Mouse (Mus musculus): ENCODE measurements around the gene Slc7a1. TPM values are rescaled to one million over a fixed set of nuclear protein-coding genes. Genes with fewer than 3 reads are reported as not detected.
A peak's percentile ranks its signal among the peaks of the same experiment; 100 is the strongest.
"Not testable (repeated sequence)": the region's sequence is repeated elsewhere in the genome, so short reads cannot be mapped to it uniquely, and the experiment has no call there.

Gene Slc7a1
- polyA plus RNA-seq, 1 experiment = 0.95 TPM

GRCm38 (mm10) chr5:148339126-148339525 is 60.6 kb downstream of the Slc7a1 start:
- Histone ChIP-seq H3K4me1 (ENCODE audit: control insufficient read depth, insufficient read depth, insufficient read length, low read length) (no peaks in the 10 kb centered on the region), H3K4me3 (ENCODE audit: insufficient read depth, low read depth, low read length) (no peak overlapping the region), H3K27ac (replicated peaks; ENCODE audit: low read depth, low read length) (no peak overlapping the region)

DNA sequence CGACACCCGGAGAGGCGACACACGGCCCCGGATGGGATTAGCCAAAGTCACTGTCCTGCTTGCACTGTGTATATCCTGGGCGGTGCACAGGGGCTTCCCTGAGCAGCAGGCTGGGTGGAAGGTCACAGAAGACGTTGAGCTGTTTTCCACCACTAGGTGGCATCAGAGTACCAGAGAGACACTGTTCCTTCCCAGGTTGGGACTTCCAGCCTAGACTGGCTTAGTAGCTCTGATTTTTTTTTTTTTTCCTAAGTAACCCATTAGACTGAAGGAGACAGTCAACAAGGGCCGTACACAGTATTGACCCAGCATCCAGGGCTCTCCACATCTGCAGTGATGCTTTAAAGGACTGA is 67.1 kb downstream of the Slc7a1 start:
- no peak overlapping the region for H3K27ac ChIP-seq (replicated peaks; ENCODE audit: low read depth, low read length)
- H3K4me3 ChIP-seq (ENCODE audit: insufficient read depth, low read depth, low read length) = no peak overlapping the region
- no peaks in the 10 kb centered on the region for H3K4me1 ChIP-seq (ENCODE audit: control insufficient read depth, insufficient read depth, insufficient read length, low read length)

GRCm38 (mm10) chr5:148331926-148332621 is 67.6 kb downstream of the Slc7a1 start:
- Histone ChIP-seq H3K4me3 (ENCODE audit: insufficient read depth, low read depth, low read length) (no peak overlapping the region), H3K27ac (replicated peaks; ENCODE audit: low read depth, low read length) (no peak overlapping the region), H3K4me1 (ENCODE audit: control insufficient read depth, insufficient read depth, insufficient read length, low read length) (no peaks in the 10 kb centered on the region)

DNA sequence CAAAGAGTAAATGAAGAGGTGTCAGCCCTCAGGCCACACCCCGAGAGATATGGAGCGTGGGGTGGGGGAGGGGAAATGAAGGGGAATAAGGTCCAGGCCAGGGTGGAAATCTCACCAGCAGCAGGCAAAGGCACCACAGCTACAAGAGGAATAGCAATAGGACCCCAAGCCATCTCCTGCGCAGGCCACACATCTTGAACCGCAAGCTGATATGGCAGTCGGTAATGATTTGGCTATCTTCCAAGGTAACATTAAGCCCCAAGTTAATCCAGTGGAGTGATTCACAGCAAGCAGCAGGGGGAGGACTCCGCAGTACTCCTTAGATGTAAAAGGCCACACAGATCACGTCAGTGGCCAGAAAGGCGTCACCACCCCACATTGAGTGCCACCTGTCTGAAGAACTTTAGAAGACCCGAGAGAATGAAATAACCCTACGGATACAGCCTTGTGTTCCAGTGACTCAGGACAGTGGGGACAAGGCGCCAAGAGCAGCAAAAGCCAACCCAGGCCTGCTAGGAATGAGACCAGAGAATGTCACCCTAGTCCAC is 68.4 kb downstream of the Slc7a1 start:
- Histone ChIP-seq H3K4me1 (ENCODE audit: control insufficient read depth, insufficient read depth, insufficient read length, low read length) (no peaks in the 10 kb centered on the region), H3K4me3 (ENCODE audit: insufficient read depth, low read depth, low read length) (no peak overlapping the region), H3K27ac (replicated peaks; ENCODE audit: low read depth, low read length) (no peak overlapping the region)

DNA sequence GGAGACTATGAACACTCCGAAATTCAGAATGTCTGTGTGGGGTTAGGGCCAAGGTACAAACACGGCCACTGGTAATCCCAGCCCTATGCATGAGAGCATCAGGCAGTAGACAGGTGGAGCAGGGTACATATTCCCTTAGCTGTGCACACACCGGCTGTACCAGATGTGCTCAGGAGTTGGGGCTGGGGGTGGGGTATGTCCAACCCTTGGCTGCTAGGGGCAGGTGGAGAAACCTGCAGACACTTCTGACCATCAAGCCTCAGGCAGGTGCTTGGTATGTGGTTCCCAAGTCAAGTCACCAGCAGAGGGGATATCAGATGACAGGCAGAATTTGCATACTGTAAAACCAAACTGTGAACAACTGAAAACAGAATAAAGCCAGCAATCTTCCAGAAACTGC is 70.7 kb downstream of the Slc7a1 start:
- Histone ChIP-seq H3K4me1 (ENCODE audit: control insufficient read depth, insufficient read depth, insufficient read length, low read length) (no peaks in the 10 kb centered on the region), H3K27ac (replicated peaks; ENCODE audit: low read depth, low read length) (no peak overlapping the region), H3K4me3 (ENCODE audit: insufficient read depth, low read depth, low read length) (no peak overlapping the region)

DNA sequence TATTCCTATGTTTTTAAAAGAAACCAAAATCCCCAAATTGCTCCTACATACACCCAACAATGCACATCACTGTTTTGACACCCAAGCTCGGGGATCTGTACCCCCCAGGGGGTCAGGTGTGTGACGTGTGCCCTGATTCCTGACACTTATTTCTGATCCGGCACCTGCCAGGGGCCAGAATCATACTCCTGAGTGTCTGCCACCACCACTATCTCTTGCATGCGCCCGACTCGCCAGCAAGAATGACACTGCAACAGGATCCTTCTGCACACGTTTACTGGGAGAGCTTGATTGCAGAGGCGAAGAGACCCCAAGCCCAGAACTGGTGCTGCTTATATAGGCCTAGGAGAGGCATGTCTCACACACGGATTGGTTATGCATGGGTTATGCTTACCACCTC is 73.4 kb downstream of the Slc7a1 start:
- H3K4me1 ChIP-seq (ENCODE audit: control insufficient read depth, insufficient read depth, insufficient read length, low read length); H3K4me3 ChIP-seq (ENCODE audit: insufficient read depth, low read depth, low read length); H3K27ac ChIP-seq (replicated peaks; ENCODE audit: low read depth, low read length): not testable (repeated sequence)

DNA sequence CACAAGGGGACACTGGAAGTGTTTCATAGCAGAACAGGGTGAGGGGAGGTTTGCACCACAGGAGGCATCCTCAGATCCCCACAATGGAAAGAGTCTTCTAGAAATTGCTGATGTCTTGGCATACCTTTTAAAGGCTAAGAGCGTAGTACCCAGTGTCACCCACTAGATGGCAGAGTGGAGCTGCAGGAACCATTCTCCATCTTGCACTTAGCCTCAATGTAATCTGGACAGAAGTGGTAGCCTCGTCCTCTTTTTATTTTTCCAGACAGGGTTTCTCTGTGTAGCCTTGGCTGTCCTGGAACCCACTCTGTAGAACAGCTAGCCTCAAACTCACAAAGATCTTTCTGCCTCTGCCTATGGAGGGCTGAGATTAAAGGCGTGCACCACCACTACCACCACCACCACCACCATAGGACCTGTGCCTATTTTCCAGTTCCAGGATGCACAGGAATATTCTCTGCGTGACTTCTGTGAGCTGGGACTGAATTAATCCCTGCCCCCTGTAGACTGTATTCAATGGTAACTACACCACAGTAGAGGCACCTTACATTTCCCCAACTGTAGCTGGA is 74.3 kb downstream of the Slc7a1 start:
- no peak overlapping the region for H3K27ac ChIP-seq (replicated peaks; ENCODE audit: low read depth, low read length)
- H3K4me3 ChIP-seq (ENCODE audit: insufficient read depth, low read depth, low read length) = no peak overlapping the region
- no peaks in the 10 kb centered on the region for H3K4me1 ChIP-seq (ENCODE audit: control insufficient read depth, insufficient read depth, insufficient read length, low read length)

DNA sequence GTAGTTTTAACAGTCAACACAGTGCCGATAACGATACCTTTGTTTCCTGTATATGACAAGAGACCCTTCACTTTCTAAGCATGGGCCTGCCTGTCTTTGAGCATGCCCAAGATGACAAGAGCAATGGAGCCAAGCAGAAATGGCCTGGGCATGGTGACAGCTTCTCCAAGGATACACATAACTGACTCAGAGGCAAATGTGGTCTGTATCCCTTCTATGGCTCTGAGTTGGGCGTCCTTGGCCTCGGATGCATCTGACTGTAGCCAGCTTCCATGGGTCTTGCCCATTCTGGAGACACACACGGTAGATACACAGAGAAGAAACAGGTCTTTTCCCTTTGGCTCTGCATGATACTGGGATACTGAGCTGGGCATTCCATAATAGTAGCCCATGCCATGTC is 84.8 kb downstream of the Slc7a1 start:
- Histone ChIP-seq H3K4me1 (ENCODE audit: control insufficient read depth, insufficient read depth, insufficient read length, low read length) (no peaks in the 10 kb centered on the region), H3K4me3 (ENCODE audit: insufficient read depth, low read depth, low read length) (no peak overlapping the region), H3K27ac (replicated peaks; ENCODE audit: low read depth, low read length) (no peak overlapping the region)

GRCm38 (mm10) chr5:148312443-148312842 is 87.3 kb downstream of the Slc7a1 start:
- Histone ChIP-seq H3K27ac (replicated peaks; ENCODE audit: low read depth, low read length) (no peak overlapping the region), H3K4me1 (ENCODE audit: control insufficient read depth, insufficient read depth, insufficient read length, low read length) (no peaks in the 10 kb centered on the region), H3K4me3 (ENCODE audit: insufficient read depth, low read depth, low read length) (no peak overlapping the region)

DNA sequence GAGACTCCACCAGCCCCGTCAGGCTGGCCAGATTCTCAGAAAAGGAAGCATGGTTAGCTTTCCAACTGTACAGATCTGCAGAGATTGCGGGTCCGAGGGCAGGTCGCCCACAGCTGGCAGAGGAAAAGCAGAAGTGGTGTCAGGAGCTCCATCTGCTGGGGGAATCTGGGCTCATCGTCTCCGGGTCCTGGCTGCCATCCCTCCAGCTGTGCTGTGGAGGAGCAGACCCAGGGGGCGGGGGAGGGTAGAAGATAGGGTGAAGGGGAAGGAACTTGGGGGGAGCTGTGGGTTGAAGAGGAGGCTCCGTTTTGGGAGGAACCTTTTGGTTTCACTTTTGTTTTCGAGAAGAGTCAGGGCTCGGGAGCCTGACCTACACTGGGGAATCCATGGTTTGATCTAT is 88.9 kb downstream of the Slc7a1 start:
- no peaks in the 10 kb centered on the region for H3K4me1 ChIP-seq (ENCODE audit: control insufficient read depth, insufficient read depth, insufficient read length, low read length)
- H3K27ac ChIP-seq (replicated peaks; ENCODE audit: low read depth, low read length) = no peak overlapping the region
- peak overlapping the region; percentile 51 for H3K4me3 ChIP-seq (ENCODE audit: insufficient read depth, low read depth, low read length)

DNA sequence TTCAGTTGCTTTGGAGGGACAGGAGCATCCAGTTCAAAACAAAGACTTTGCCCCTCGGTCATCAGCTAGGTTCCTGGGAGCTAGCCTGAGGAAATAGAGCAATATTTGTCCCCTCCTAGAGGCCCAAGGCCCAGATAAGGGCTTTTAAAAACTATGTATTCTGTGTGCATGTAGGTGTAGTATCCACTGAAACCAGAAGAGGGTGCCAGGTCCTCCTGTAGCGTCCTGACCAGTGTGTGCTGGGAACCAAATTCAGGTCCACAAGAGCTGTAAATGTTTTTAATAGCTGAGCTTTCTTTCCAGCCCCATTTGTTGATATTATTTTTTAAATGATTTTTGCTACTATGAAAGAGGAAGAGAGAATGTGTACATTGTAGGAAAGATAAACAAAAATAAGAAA is 95.6 kb downstream of the Slc7a1 start:
- Histone ChIP-seq H3K4me3 (ENCODE audit: insufficient read depth, low read depth, low read length) (no peak overlapping the region), H3K27ac (replicated peaks; ENCODE audit: low read depth, low read length) (no peak overlapping the region), H3K4me1 (ENCODE audit: control insufficient read depth, insufficient read depth, insufficient read length, low read length) (no peaks in the 10 kb centered on the region)

DNA sequence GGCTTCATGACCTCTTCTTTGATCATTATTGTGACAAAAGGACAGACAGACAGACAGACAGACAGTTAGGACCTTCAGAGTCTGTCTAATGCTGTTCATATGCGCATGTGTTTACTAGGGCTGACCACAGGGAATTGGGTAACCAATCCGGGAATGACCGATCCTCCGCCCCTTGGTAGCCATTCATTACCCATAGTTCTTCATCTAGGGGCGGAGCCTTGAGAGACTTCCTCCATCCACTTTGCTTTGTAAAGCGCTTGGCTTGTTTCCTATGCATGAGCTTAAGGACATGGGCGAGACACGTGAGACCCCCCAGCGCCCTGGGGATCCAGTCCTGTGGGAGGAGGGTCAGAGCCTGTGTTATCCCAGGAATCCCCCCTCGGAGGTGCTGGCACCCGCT is 96.7 kb downstream of the Slc7a1 start:
- Histone ChIP-seq H3K27ac (replicated peaks; ENCODE audit: low read depth, low read length) (no peak overlapping the region), H3K4me3 (ENCODE audit: insufficient read depth, low read depth, low read length) (peak overlapping the region; percentile 36), H3K4me1 (ENCODE audit: control insufficient read depth, insufficient read depth, insufficient read length, low read length) (no peaks in the 10 kb centered on the region)

DNA sequence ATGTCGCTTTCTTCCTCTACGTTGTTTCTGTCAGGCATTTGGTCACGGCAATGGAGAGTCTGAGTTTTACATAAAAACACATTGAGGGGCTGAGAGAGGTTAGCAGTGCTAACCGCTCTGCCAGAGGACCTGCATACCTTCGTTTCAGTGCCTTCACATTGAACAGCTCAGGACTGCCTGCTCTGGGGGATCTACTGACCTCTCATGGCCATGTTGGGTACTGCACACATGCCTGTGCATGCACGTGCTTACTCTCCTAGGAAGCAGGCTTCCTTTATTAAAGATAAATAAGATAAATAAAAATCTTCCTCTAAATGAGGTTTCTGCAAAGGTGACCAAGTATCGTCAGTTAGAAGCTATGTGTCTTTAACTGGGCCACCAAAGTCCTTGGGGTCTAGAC is 106.4 kb downstream of the Slc7a1 start:
- Histone ChIP-seq H3K4me1 (ENCODE audit: control insufficient read depth, insufficient read depth, insufficient read length, low read length) (no peaks in the 10 kb centered on the region), H3K4me3 (ENCODE audit: insufficient read depth, low read depth, low read length) (no peak overlapping the region), H3K27ac (replicated peaks; ENCODE audit: low read depth, low read length) (no peak overlapping the region)

DNA sequence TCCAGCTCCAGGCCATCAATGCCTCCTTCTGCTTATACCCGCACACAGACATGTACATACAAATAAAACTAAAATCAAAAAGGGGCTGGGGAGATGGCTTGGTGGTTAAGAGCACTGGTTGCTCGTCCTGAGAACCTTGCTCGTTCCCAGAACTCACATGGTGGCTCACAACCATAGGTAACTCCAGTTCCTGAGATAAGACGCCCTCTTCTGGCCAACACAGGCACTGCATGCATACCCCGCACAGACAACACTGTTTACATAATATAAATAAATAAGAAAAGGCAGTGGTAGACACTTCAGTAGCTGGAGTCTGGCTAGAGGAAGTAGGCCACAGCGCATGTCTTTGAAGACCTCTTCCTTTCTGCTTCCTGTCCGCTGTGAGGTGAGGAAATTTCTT is 106.8 kb downstream of the Slc7a1 start:
- Histone ChIP-seq H3K27ac (replicated peaks; ENCODE audit: low read depth, low read length) (no peak overlapping the region), H3K4me3 (ENCODE audit: insufficient read depth, low read depth, low read length) (no peak overlapping the region), H3K4me1 (ENCODE audit: control insufficient read depth, insufficient read depth, insufficient read length, low read length) (no peaks in the 10 kb centered on the region)

- no peaks in the 10 kb centered on the region for H3K4me1 ChIP-seq (ENCODE audit: control insufficient read depth, insufficient read depth, insufficient read length, low read length)
- H3K27ac ChIP-seq (replicated peaks; ENCODE audit: low read depth, low read length) = no peak overlapping the region
- no peak overlapping the region for H3K4me3 ChIP-seq (ENCODE audit: insufficient read depth, low read depth, low read length)
Observed at GRCm38 (mm10) chr5:148289951-148290350, 109.8 kb downstream of the Slc7a1 start.

GRCm38 (mm10) chr5:148288804-148289203 is 110.9 kb downstream of the Slc7a1 start:
- H3K4me1 ChIP-seq (ENCODE audit: control insufficient read depth, insufficient read depth, insufficient read length, low read length) = no peaks in the 10 kb centered on the region
- no peak overlapping the region for H3K27ac ChIP-seq (replicated peaks; ENCODE audit: low read depth, low read length)
- H3K4me3 ChIP-seq (ENCODE audit: insufficient read depth, low read depth, low read length) = no peak overlapping the region
